Mouse (Mus musculus) small intestine, adult 2 months (tissue): ENCODE results near the gene Snx30.

ENCODE experiments used
- CTCF ChIP-seq: fragments of 200-500 bp; IDR thresholded peaks from 2 replicates; pipeline ENCODE4 v1.5.1; 2012; ENCODE audit warnings: low read depth, mild to moderate bottlenecking, control low read depth, inconsistent platforms, low read length, moderate library complexity, mixed read lengths; ENCODE audit not compliant: insufficient replicate concordance, insufficient read length; ENCODE audit errors: extremely low read depth
- POLR2A ChIP-seq: fragments of 200-500 bp; IDR thresholded peaks from 2 replicates; pipeline ENCODE4 v1.6.1; 2012; ENCODE audit warnings: low read depth, mild to moderate bottlenecking, control low read depth, inconsistent platforms, low read length, moderate library complexity

DNA sequence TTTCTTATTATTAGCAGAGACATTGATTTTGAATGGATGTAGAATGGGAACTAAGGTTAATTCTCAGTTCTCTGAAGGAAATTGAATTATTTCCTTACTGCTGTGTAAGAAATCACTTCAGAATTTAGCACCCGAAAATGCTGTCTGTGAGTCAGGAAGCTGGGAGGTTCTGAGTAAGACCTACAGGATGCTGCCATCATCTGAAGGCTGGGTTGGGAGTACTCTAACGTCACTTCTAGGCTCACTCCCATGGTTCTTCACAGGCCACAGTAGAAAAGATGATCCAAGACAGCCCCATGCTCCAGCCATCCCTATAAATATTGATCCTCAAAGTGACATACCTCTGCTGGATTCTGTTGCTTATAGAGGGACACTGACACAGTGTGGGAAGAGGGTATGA, 1.9 kb downstream of the Snx30 start:
- no peak for TF ChIP-seq CTCF
- no peak for TF ChIP-seq POLR2A
